Mouse (Mus musculus) right cerebral cortex, postnatal 14 days (tissue): ENCODE results near the gene Dlx3.

ENCODE experiments used
- DNase-seq: peaks from one replicate; pipeline ENCODE4 v3.0.0; 2022

The Dlx3 gene

GRCm38 (mm10) chr11:95088857-95089779, 30.8 kb upstream of the Dlx3 start:
- no peak for DNase-seq

- no peak for DNase-seq
Measured at GRCm38 (mm10) chr11:95093077-95093476, 26.8 kb upstream of the Dlx3 start.

- no peak for DNase-seq
Measured at GRCm38 (mm10) chr11:95095596-95095995, 24.3 kb upstream of the Dlx3 start.

- no peak for DNase-seq
Measured at GRCm38 (mm10) chr11:95096608-95097373, 23.1 kb upstream of the Dlx3 start.

GRCm38 (mm10) chr11:95097889-95098288, 22.0 kb upstream of the Dlx3 start:
- no peak for DNase-seq

- no peak for DNase-seq
Measured at GRCm38 (mm10) chr11:95098346-95099095, 21.4 kb upstream of the Dlx3 start.

GRCm38 (mm10) chr11:95100393-95100792, 19.5 kb upstream of the Dlx3 start:
- DNase-seq, result no peak

- no peak for DNase-seq
Measured at GRCm38 (mm10) chr11:95101071-95101788, 18.7 kb upstream of the Dlx3 start.

GRCm38 (mm10) chr11:95102161-95102904, 17.6 kb upstream of the Dlx3 start:
- no peak for DNase-seq

GRCm38 (mm10) chr11:95104266-95104665, 15.7 kb upstream of the Dlx3 start:
- no peak for DNase-seq

GRCm38 (mm10) chr11:95105274-95105874, 14.5 kb upstream of the Dlx3 start:
- no peak for DNase-seq

- DNase-seq, result peak; percentile 81
Measured at GRCm38 (mm10) chr11:95106440-95107236, 13.3 kb upstream of the Dlx3 start.

GRCm38 (mm10) chr11:95109000-95109399, 10.9 kb upstream of the Dlx3 start:
- DNase-seq, result no peak

GRCm38 (mm10) chr11:95110081-95110480, 9.8 kb upstream of the Dlx3 start:
- DNase-seq, result no peak

GRCm38 (mm10) chr11:95117030-95117429, 2.9 kb upstream of the Dlx3 start:
- DNase-seq, result peak; percentile 72

GRCm38 (mm10) chr11:95118505-95118904, 1.4 kb upstream of the Dlx3 start:
- DNase-seq, result peak; percentile 83

GRCm38 (mm10) chr11:95120633-95121020, 708 bp downstream of the Dlx3 start:
- no peak for DNase-seq

GRCm38 (mm10) chr11:95121161-95122099, 1.5 kb downstream of the Dlx3 start:
- no peak for DNase-seq

GRCm38 (mm10) chr11:95122100-95122489, 2.2 kb downstream of the Dlx3 start:
- DNase-seq, result no peak
